ENCODE assay signal across 1 mouse cellular context in genomic region chr13:74639712-74640522, GRCm38 (mm10).
TF ChIP-seq lines count a peak whose summit lies in the region.

No protein-coding gene starts in this region.

TF ChIP-seq in CH12.LX, 34 proteins besides CTCF, POLR2A, EP300 and RAD21 (continued from another document):
- no peak for TF ChIP-seq SMC3 (IDR thresholded peaks at IDR 0.05; ENCODE audit: low read depth, low read length)
- no peak for TF ChIP-seq KAT2A (IDR thresholded peaks at IDR 0.05; ENCODE audit: insufficient replicate concordance, low read length)
- no peak for TF ChIP-seq E2F4 (IDR thresholded peaks at IDR 0.05; ENCODE audit: insufficient replicate concordance, low read depth, low read length)
- TF ChIP-seq UBTF (IDR thresholded peaks at IDR 0.05; ENCODE audit: low read depth, low read length), result peak; percentile 80; the same call in 1 of the 2 replicates
- peak; percentile 67; the same call in 1 of the 2 replicates for TF ChIP-seq MAZ (IDR thresholded peaks at IDR 0.05; ENCODE audit: low read depth, low read length)
- peak; percentile 61 for TF ChIP-seq ETS1 (conservative IDR thresholded peaks at IDR 0.05; ENCODE audit: low read depth, low read length)
- peak; percentile 62 for TF ChIP-seq TCF12 (IDR thresholded peaks at IDR 0.05; ENCODE audit: low read depth, low read length)
- peak; percentile 23; the same call in 1 of the 2 replicates for TF ChIP-seq ELF1 (IDR thresholded peaks at IDR 0.05; ENCODE audit: low read depth, low read length)
- TF ChIP-seq IRF4 (IDR thresholded peaks at IDR 0.05; ENCODE audit: low read depth, low read length), result peak; percentile 81
- 0 out of 2 replicates have a peak, but pooled peaks have one; percentile 16 for TF ChIP-seq CHD1 (IDR thresholded peaks at IDR 0.05; ENCODE audit: low read depth, low read length)
- peak; percentile 41 for TF ChIP-seq USF2 (conservative IDR thresholded peaks at IDR 0.05; ENCODE audit: low read depth, low read length)
- no peak for TF ChIP-seq TBP (conservative IDR thresholded peaks at IDR 0.05; ENCODE audit: low read depth, low read length)
